Mouse (Mus musculus) myocyte (in vitro differentiated cells): ENCODE data around the gene Gm17657.

Experiments used
- MAX ChIP-seq: IDR thresholded peaks from one replicate; pipeline ENCODE4 v1.6.1; 2011; ENCODE audit warnings: low read depth, mild to moderate bottlenecking, control low read depth
- MYOG ChIP-seq, 3 experiments: IDR thresholded peaks; one replicate each; pipeline ENCODE4 v1.6.1; 2011; ENCODE audit warnings: control low read depth in 2 of 3, low read depth in 2 of 3, mild to moderate bottlenecking in 2 of 3; ENCODE audit not compliant: insufficient read length in 2 of 3, control insufficient read depth in 1 of 3, insufficient read depth in 1 of 3
- POLR2A ChIP-seq: IDR thresholded peaks from one replicate; pipeline ENCODE4 v1.6.1; 2011; ENCODE audit warnings: low read depth, mild to moderate bottlenecking, control low read depth, moderate library complexity; ENCODE audit not compliant: insufficient read length
- POLR2AphosphoS2 ChIP-seq: IDR thresholded peaks from one replicate; pipeline ENCODE4 v1.6.1; 2011; ENCODE audit warnings: low read depth, control low read depth; ENCODE audit not compliant: insufficient read length
- REST ChIP-seq: IDR thresholded peaks from one replicate; pipeline ENCODE4 v1.6.1; 2011; ENCODE audit warnings: mild to moderate bottlenecking, control low read depth, moderate library complexity; ENCODE audit not compliant: insufficient read depth, insufficient read length
- TCF12 ChIP-seq: IDR thresholded peaks from one replicate; pipeline ENCODE4 v1.6.1; 2011; ENCODE audit warnings: mild to moderate bottlenecking, control low read depth; ENCODE audit not compliant: poor library complexity, insufficient read depth, severe bottlenecking
- TCF3 ChIP-seq: IDR thresholded peaks from one replicate; pipeline ENCODE4 v1.6.1; 2011; ENCODE audit warnings: low read depth, control low read depth; ENCODE audit not compliant: insufficient read length
- USF1 ChIP-seq: IDR thresholded peaks from one replicate; pipeline ENCODE4 v1.6.1; 2011; ENCODE audit warnings: low read depth, mild to moderate bottlenecking, control low read depth, moderate library complexity

GRCm38 (mm10) chr17:29554176-29554575 is 4.7 kb upstream of the Gm17657 start:
- no peak for TF ChIP-seq MYOG (IDR thresholded peaks at IDR 0.05; ENCODE audit: control insufficient read depth in 1 of 3, insufficient read depth in 1 of 3, insufficient read length in 2 of 3, low read depth in 2 of 3)
- TF ChIP-seq POLR2A: no peak
- no peak for TF ChIP-seq TCF12
- TF ChIP-seq TCF3: no peak
- TF ChIP-seq USF1: no peak
- no peak for TF ChIP-seq REST
- TF ChIP-seq POLR2AphosphoS2: no peak
- no peak for TF ChIP-seq MAX
